Mouse (Mus musculus) splenic B cell, adult 2 months (primary cell): ENCODE data around the gene Gm3285.
A peak's percentile ranks its signal among the peaks of the same experiment; 100 is the strongest.

ENCODE experiments used
- DNase-seq: peaks from one replicate; pipeline ENCODE4 v3.0.0-alpha.2; 2011; ENCODE audit warnings: low read depth, low spot score
- H3K27me3 ChIP-seq: 2 replicates; pipeline ENCODE4 v1.6.1; 2012; ENCODE audit warnings: mild to moderate bottlenecking, low read length, moderate library complexity, mixed read lengths; ENCODE audit not compliant: control insufficient read depth, poor library complexity, insufficient read depth, severe bottlenecking
- H3K36me3 ChIP-seq: 2 replicates; pipeline ENCODE4 v1.6.1; 2012; ENCODE audit warnings: mild to moderate bottlenecking, low read length, moderate library complexity, mixed read lengths; ENCODE audit not compliant: control insufficient read depth, poor library complexity, insufficient read depth, severe bottlenecking

The Gm3285 gene

DNA sequence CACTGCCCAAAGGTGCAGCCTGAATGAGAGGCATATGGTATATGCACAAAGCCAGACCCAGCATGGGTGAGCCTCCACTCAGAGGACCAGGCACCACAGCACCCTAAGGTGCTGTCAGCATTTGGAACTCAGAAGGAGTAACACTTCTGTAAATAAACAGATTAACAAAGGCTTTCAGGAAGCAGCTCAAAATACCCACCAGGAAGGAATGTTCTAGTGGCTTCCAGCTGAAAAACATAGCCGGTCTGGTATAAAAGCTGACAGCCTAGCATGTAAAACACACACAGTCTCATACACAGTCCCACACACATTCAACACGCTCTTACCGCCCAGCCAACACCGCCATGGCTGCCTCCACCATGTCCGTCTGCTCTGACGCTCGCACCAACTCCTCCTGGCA, at the start of gene Gm3285:
Gene Gm3285 (plus strand): TSS at position 301 of the 400 bp plus-strand sequence.
- H3K27me3 ChIP-seq: no peaks in the 10 kb centered on the region
- H3K36me3 ChIP-seq: no peaks in the 10 kb centered on the region
- DNase-seq: no peak

DNA sequence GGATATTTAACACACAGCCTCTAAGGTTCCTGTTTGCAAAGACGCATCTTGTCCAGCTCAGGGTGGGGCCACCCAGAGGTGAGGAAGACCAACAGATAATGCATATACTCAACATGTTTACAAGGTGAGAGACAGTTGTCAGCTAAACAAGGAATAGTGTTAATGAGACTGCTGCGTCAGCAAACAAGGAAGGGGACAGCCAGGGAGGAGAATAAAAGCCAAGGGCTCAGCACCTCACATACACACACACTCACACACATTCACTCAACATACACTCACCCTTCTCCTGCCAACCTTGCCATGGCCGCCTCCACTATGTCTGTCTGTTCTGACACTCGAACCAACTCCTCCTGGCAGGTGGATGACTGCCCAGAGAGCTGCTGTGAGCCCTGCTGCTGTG, 47.4 kb upstream of the Gm3285 start, which contains the start of gene Gm2696:
Gene Gm2696 (plus strand): TSS at position 301 of the 400 bp plus-strand sequence.
- DNase-seq: no peak
- Histone ChIP-seq H3K27me3 (no peaks in the 10 kb centered on the region), H3K36me3 (no peaks in the 10 kb centered on the region)

DNA sequence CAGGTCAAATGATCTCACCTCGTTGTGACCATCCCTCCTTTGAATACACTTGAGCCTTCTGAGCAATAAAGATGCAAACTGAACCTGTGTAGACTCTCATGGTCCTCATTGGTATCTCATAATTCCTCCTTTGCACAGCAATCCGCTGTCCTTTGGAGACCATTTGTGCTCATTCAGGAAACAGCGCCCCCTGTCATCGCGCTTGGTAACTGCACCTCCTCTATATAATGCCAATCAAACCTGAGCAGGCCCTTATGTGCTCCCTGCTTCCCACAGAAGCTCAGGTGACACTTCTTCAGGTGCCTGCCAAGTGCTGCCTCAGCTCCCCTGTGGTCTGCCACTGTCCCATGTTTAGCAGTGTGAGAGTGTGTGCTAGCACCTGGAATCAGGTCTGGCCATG, 46.3 kb upstream of the Gm3285 start:
- H3K36me3 ChIP-seq: no peaks in the 10 kb centered on the region
- peak; percentile 49 for DNase-seq
- H3K27me3 ChIP-seq: no peaks in the 10 kb centered on the region

GRCm38 (mm10) chr10:77818523-77818922, 43.3 kb upstream of the Gm3285 start:
- H3K36me3 ChIP-seq: no peaks in the 10 kb centered on the region
- DNase-seq: no peak
- H3K27me3 ChIP-seq: no peaks in the 10 kb centered on the region

DNA sequence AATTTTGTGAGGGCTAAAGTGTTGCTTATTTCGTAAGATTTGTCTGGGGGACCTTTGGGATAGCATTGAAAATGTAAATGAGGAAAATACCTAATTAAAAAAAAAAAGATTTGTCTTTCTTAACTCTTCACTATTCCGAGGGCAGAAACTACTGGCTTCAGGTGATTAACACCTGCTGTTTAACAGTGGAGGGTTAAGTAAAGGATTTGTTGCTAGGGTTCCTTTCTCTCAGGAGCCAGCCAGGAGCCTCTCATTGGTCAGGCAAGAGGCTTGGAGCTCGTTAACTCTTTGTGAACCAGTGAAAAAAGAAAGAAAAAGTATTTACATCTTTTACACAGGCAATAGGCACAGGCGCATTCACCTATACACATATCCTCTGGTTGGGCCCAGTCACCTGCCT, 42.6 kb upstream of the Gm3285 start:
- Histone ChIP-seq H3K36me3 (no peaks in the 10 kb centered on the region), H3K27me3 (no peaks in the 10 kb centered on the region)
- no peak for DNase-seq

- no peaks in the 10 kb centered on the region for H3K36me3 ChIP-seq
- no peaks in the 10 kb centered on the region for H3K27me3 ChIP-seq
- DNase-seq: no peak
Measured at GRCm38 (mm10) chr10:77826951-77827350, 34.8 kb upstream of the Gm3285 start, which contains the start of gene Krtap10-4. TSS of gene Krtap10-4 (minus strand) at chr10:77827095.

GRCm38 (mm10) chr10:77835647-77836046, 26.1 kb upstream of the Gm3285 start, which contains the start of gene Krtap10-10:
TSS of gene Krtap10-10 (plus strand) at chr10:77835947.
- no peak for DNase-seq
- Histone ChIP-seq H3K36me3 (no peaks in the 10 kb centered on the region), H3K27me3 (no peaks in the 10 kb centered on the region)

DNA sequence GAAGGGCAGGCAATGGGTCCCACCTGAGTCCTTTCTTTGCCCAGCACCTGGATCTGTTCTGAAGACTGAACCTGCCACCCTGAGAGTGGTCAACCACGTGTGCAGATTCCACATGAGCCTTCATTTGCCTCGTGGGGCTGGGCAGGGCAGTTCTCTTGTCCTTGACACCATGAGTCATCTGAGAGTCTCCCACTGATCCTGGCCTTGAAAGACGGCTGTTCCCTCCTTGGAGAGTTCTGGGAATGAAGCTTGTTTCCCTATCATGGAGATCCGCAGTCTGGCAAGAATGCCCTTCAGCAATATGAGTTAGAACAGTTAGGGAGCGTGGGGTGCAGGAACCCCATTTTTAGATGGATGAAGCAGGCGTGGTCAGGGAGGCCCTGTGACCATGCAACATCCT, 22.8 kb upstream of the Gm3285 start:
- no peak for DNase-seq
- no peaks in the 10 kb centered on the region for H3K36me3 ChIP-seq
- no peaks in the 10 kb centered on the region for H3K27me3 ChIP-seq

GRCm38 (mm10) chr10:77846503-77846902, 15.3 kb upstream of the Gm3285 start, which contains the start of gene Gm36176:
TSS of gene Gm36176 (plus strand) at chr10:77846803.
- H3K27me3 ChIP-seq: no peaks in the 10 kb centered on the region
- no peak for DNase-seq
- H3K36me3 ChIP-seq: no peaks in the 10 kb centered on the region

- Histone ChIP-seq H3K27me3 (no peaks in the 10 kb centered on the region), H3K36me3 (no peaks in the 10 kb centered on the region)
- DNase-seq: no peak
Measured at GRCm38 (mm10) chr10:77846961-77847360, 14.8 kb upstream of the Gm3285 start.

DNA sequence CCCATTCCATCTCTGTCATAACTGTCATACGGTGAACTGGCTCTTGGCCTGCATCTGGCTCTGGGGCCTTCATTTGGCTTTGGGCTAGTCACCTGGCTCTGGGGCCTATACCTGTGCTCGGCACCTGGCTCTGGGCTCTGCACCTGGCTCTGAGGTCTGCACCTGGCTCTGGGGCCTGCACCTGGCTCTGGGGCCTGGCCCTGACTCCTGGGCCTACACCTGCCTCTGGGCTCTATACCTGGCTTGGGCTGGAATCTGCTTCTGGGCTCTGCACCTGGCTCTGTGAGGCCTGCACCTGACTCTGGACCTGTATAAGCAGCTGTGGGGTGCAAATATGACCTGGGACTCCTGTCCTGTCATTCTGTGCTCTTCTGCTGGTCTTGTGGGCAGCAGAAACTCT, 14.2 kb upstream of the Gm3285 start:
- H3K36me3 ChIP-seq: no peaks in the 10 kb centered on the region
- H3K27me3 ChIP-seq: no peaks in the 10 kb centered on the region
- no peak for DNase-seq

DNA sequence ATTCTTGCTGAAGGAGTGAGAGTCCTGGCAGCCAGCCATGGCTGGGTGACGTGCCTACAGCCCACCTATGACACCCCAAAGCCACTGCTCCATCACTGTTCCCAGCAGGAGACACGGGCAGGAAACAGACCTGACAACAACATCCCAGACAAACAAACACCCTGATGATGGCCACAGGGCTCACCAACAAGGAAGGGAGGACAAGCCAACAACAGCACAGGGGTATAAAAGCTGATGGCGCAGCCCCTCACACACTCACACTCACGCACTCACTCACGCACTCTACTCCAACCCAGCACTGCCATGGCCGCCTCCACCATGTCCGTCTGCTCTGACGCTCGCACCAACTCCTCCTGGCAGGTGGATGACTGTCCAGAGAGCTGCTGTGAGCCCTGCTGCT, 9.2 kb upstream of the Gm3285 start, which contains the start of gene Gm10318:
Gene Gm10318 (plus strand): TSS at position 301 of the 400 bp plus-strand sequence.
- no peaks in the 10 kb centered on the region for H3K27me3 ChIP-seq
- no peaks in the 10 kb centered on the region for H3K36me3 ChIP-seq
- no peak for DNase-seq

DNA sequence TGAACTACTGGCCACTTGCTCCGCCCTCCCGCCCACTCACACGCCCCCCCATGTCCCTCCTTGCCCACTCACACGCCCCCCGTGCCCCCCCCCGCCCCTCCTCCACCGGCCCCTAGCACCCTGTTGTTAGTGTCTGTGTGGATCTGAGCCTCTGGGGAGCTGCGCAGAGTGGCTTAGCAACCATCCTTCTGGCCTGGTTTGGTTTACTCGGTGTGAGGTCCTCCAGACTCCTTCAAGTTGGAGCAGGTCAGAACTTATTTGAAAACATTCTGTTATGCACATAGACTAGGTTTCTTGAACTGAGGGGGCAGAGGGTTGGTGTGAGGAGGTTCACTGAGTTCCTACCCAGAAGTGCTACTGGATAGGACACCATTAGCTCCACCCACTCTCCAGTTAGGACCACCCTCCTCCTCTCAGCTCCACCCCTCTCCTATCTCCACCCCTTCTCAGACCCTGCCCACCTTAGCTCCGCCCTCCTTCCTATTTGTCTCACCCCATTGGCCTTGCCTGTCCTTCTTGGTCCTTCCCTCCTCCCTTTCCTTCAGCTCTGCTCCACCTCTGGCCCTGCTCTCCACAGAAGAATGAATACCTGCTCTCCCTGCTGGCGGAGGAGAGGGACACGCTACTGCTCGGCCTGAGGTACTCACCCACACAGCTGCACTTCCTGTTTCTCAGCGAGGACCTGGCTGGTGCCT, 2.4 kb downstream of the Gm3285 start:
- peak; percentile 77 for DNase-seq
- Histone ChIP-seq H3K27me3 (no peaks in the 10 kb centered on the region), H3K36me3 (no peaks in the 10 kb centered on the region)

- no peaks in the 10 kb centered on the region for H3K27me3 ChIP-seq
- H3K36me3 ChIP-seq: no peaks in the 10 kb centered on the region
- DNase-seq: no peak
Measured at GRCm38 (mm10) chr10:77864762-77865143, 3.0 kb downstream of the Gm3285 start.

- Histone ChIP-seq H3K36me3 (no peaks in the 10 kb centered on the region), H3K27me3 (no peaks in the 10 kb centered on the region)
Measured at GRCm38 (mm10) chr10:77867546-77867945, 5.8 kb downstream of the Gm3285 start.

DNA sequence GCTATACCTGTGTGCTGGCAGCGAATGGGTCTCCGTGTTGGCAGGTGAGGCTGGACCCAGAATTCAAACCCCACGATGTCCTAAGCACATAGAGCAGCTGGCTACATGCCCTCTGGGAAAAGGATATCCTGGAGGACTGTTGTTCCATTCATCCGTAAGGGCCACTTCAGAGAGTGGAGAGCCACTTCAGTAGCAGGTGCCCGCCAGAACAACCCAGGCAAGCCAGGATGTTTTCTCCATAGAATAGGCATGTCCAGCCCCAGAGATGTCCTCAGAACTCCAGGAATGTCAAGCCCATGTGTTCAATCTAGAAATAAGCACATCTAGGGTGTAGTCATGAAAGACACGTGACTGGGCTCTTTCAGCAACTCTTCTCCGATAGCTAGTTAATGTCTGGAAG, 7.9 kb downstream of the Gm3285 start:
- DNase-seq: no peak

More at GRCm38 (mm10) chr10:77867546-77867945, 5.8 kb downstream of the Gm3285 start:
- DNase-seq: no peak

More for the DNA sequence above, 7.9 kb downstream of the Gm3285 start:
- Histone ChIP-seq H3K27me3 (no peaks in the 10 kb centered on the region), H3K36me3 (no peaks in the 10 kb centered on the region)
